Mouse (Mus musculus) left cerebral cortex, adult 6 months (tissue): ENCODE results near the gene Slc22a15. TPM values are rescaled to one million over a fixed set of nuclear protein-coding genes. Genes with fewer than 3 reads are reported as not detected.

ENCODE experiments used
- long read RNA-seq, 2 experiments: library from polyadenylated mRNA; unstranded; transcript quantifications; one replicate each; pipeline ENCODE4 v2.0.0; 2019 to 2020
- polyA plus RNA-seq: library from polyadenylated mRNA; unstranded; fragments of <200 nt; fragmentation: Nextera tagmentation; gene quantifications from 2 replicates; pipeline ENCODE4 v1.2.3, GENCODE M21; 2021

Slc22a15 gene
- 1.3 and 1.5 TPM in 2 replicates for polyA plus RNA-seq
- long read RNA-seq, experiment 1, full-length matches to known transcripts, result 9 of 14 reads
- long read RNA-seq, experiment 1, partial matches to known transcripts, result 2 of 14 reads
- long read RNA-seq, experiment 1, other reads (novel, unspliced or antisense), result 3 of 14 reads
- long read RNA-seq, experiment 2, partial matches to known transcripts, result 0 of 3 reads
- long read RNA-seq, experiment 2, other reads (novel, unspliced or antisense), result 2 of 3 reads

GRCm38 (mm10) chr3:101923843-101924740, at the start of gene Slc22a15:
TSS of gene Slc22a15 (minus strand) at chr3:101924453.

GRCm38 (mm10) chr3:101848816-101849215, 75.4 kb downstream of the Slc22a15 start, which contains the start of gene Mab21l3:
TSS of gene Mab21l3 (minus strand) at chr3:101848959.

Other genes with a start within 250 kb of the Slc22a15 start
- 0.03 and 0.05 TPM in 2 replicates for gene Mab21l3, start 75.5 kb downstream of the Slc22a15 start, polyA plus RNA-seq
- gene Nhlh2, start 85.6 kb upstream of the Slc22a15 start, polyA plus RNA-seq, result 0.03 and 0.10 TPM in 2 replicates
- gene Casq2, start 162.0 kb upstream of the Slc22a15 start, polyA plus RNA-seq, result 0.80 and 0.88 TPM in 2 replicates